Mouse (Mus musculus): Measurements from ENCODE around the gene Nop2.

DNA sequence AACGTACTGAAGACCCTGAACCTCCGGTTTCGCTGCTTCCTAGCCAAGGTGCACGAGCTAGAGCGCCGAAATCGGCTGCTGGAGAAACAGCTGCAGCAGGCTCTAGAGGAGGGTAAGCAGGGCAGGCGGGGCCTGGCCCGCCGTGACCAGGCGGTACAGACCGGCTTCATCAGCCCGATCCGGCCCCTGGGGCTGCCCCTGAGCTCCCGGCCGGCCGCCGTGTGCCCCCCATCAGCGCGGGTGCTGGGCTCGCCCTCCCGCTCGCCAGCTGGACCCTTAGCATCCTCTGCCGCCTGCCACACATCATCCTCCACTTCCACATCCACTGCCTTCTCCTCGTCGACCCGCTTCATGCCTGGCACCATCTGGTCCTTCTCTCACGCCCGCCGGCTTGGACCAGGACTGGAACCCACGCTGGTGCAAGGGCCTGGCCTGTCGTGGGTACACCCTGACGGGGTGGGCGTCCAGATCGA is 13.8 kb downstream of the Nop2 start:
- TF ChIP-seq CTCF (IDR thresholded peaks at IDR 0.05; ENCODE audit: extremely low read depth, insufficient read depth, low read length) (no peak), POLR2A (IDR thresholded peaks at IDR 0.05; ENCODE audit: extremely low read depth, insufficient read depth, low read length) (no peak)
